Mouse (Mus musculus): ENCODE measurements around the gene Cux2. TPM values are rescaled to one million over a fixed set of nuclear protein-coding genes. Genes with fewer than 3 reads are reported as not detected.
"Not testable (repeated sequence)": the region's sequence is repeated elsewhere in the genome, so short reads cannot be mapped to it uniquely, and the experiment has no call there.

Gene Cux2
- total RNA-seq, 2 experiments from 2014 or later = 1.1 to 1.6 TPM

- DNase-seq = no peak
- intact Hi-C loops (cut with DNase I; ENCODE audit: low total_unique reads) = no loop called here
These were observed 196.4 kb downstream of the Cux2 start for GRCm38 (mm10) chr5:121853368-121854051.

GRCm38 (mm10) chr5:121849478-121850349, 200.2 kb downstream of the Cux2 start:
- DNase-seq = no peak
- intact Hi-C loops (cut with DNase I; ENCODE audit: low total_unique reads) = loop anchor here (10.0 kb wide), 1 partner anchor 55 kb away; no protein-coding TSS in a partner anchor

GRCm38 (mm10) chr5:121848743-121849142, 201.2 kb downstream of the Cux2 start, which contains the start of gene Pheta1:
Gene Pheta1 (plus strand): TSS chr5:121848984.
- peak; percentile 95 for DNase-seq
- intact Hi-C loops (cut with DNase I; ENCODE audit: low total_unique reads) = loop anchor here (10.0 kb wide), 1 partner anchor 54 kb away; no protein-coding TSS in a partner anchor

- DNase-seq = no peak
- intact Hi-C loops (cut with DNase I; ENCODE audit: low total_unique reads) = loop anchor here (10.0 kb wide), 1 partner anchor 53 kb away; no protein-coding TSS in a partner anchor
These were observed 201.8 kb downstream of the Cux2 start for GRCm38 (mm10) chr5:121848035-121848519.

GRCm38 (mm10) chr5:121847269-121847668, 202.6 kb downstream of the Cux2 start:
- DNase-seq = not testable (repeated sequence)
- intact Hi-C loops (cut with DNase I; ENCODE audit: low total_unique reads) = loop anchor here (10.0 kb wide), 1 partner anchor 52 kb away; no protein-coding TSS in a partner anchor

GRCm38 (mm10) chr5:121846322-121846721, 203.6 kb downstream of the Cux2 start:
- no peak for DNase-seq
- intact Hi-C loops (cut with DNase I; ENCODE audit: low total_unique reads) = loop anchor here (10.0 kb wide), 1 partner anchor 52 kb away; no protein-coding TSS in a partner anchor

- no peak for DNase-seq
- intact Hi-C loops (cut with DNase I; ENCODE audit: low total_unique reads) = loop anchor here (10.0 kb wide), 1 partner anchor 51 kb away; no protein-coding TSS in a partner anchor
These were observed 204.5 kb downstream of the Cux2 start for GRCm38 (mm10) chr5:121845361-121845760.

- DNase-seq = no peak
- intact Hi-C loops (cut with DNase I; ENCODE audit: low total_unique reads) = loop anchor here (10.0 kb wide), 1 partner anchor 49 kb away; no protein-coding TSS in a partner anchor
These were observed 206.6 kb downstream of the Cux2 start for GRCm38 (mm10) chr5:121843138-121843905.

GRCm38 (mm10) chr5:121842665-121843118, 207.2 kb downstream of the Cux2 start:
- intact Hi-C loops (cut with DNase I; ENCODE audit: low total_unique reads) = loop anchor here (10.0 kb wide), 1 partner anchor 48 kb away; no protein-coding TSS in a partner anchor
- peak; percentile 83 for DNase-seq

GRCm38 (mm10) chr5:121841973-121842372, 207.9 kb downstream of the Cux2 start:
- intact Hi-C loops (cut with DNase I; ENCODE audit: low total_unique reads) = loop anchor here (10.0 kb wide), 1 partner anchor 47 kb away; no protein-coding TSS in a partner anchor

GRCm38 (mm10) chr5:121841516-121841915, 208.4 kb downstream of the Cux2 start:
- DNase-seq = no peak
- intact Hi-C loops (cut with DNase I; ENCODE audit: low total_unique reads) = loop anchor here (10.0 kb wide), 1 partner anchor 47 kb away; no protein-coding TSS in a partner anchor

More at GRCm38 (mm10) chr5:121841973-121842372, 207.9 kb downstream of the Cux2 start:
- DNase-seq = no peak

- no peak for DNase-seq
- intact Hi-C loops (cut with DNase I; ENCODE audit: low total_unique reads) = no loop called here
These were observed 210.8 kb downstream of the Cux2 start for GRCm38 (mm10) chr5:121839128-121839473.

- intact Hi-C loops (cut with DNase I; ENCODE audit: low total_unique reads) = no loop called here
- peak; percentile 60 for DNase-seq
These were observed 211.4 kb downstream of the Cux2 start for GRCm38 (mm10) chr5:121838341-121839127.

- intact Hi-C loops (cut with DNase I; ENCODE audit: low total_unique reads) = no loop called here
These were observed 212.2 kb downstream of the Cux2 start, which contains the start of gene Sh2b3 for GRCm38 (mm10) chr5:121837441-121838340. Gene Sh2b3 (minus strand): TSS chr5:121837646.

GRCm38 (mm10) chr5:121836692-121837415, 213.0 kb downstream of the Cux2 start:
- intact Hi-C loops (cut with DNase I; ENCODE audit: low total_unique reads) = no loop called here
- DNase-seq = peak; percentile 92

More at GRCm38 (mm10) chr5:121837441-121838340, 212.2 kb downstream of the Cux2 start, which contains the start of gene Sh2b3:
- peak; percentile 68 for DNase-seq

- intact Hi-C loops (cut with DNase I; ENCODE audit: low total_unique reads) = no loop called here
- peak; percentile 80 for DNase-seq
These were observed 213.8 kb downstream of the Cux2 start for GRCm38 (mm10) chr5:121835949-121836691.

Measured in gastrocnemius, postnatal 14 days (tissue).